Mouse (Mus musculus): ENCODE measurements at regions not wholly inside any gene's neighbourhood (a gene's known extent, or its start where the extent isn't known, plus 50 kb on each side); places are given as distances from the start of the nearest gene placed in this dataset.
"Not testable (repeated sequence)": the region's sequence is repeated elsewhere in the genome, so short reads cannot be mapped to it uniquely, and the experiment has no call there.

DNA sequence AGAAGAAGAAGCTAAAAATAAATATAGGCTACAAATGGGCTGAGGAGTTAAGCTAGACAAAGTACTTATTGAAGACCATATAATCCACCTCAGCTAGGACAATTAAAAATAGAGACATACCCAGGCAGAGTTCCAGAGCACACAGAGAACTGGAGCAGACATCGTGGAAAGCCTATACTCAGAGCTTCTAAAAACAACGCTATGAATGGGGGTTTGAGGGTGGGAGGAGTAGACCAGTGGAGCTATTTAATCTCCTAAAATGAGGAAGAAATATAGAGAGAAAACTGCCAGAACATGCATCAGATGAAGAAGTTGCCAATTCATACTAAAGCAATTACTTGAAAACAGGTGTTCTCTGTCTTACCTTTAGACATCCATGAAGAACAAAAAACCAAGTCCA lies 720.8 kb downstream of the Efna5 start:
- Histone ChIP-seq H3K27me3 (ENCODE audit: control insufficient read depth, insufficient read depth, low read length) (no peaks in the 10 kb centered on the region), H3K27ac (ENCODE audit: low read depth, low read length) (no peak overlapping the region), H3K4me3 (ENCODE audit: low read depth, low read length) (no peak overlapping the region), H3K9ac (ENCODE audit: low read depth, low read length) (no peak overlapping the region), H3K4me1 (replicated peaks; ENCODE audit: control insufficient read depth, insufficient read depth, low read length) (no peaks in the 10 kb centered on the region), H3K4me2 (replicated peaks; ENCODE audit: low read depth, low read length) (no peak overlapping the region), H3K9me3 (ENCODE audit: control insufficient read depth, low read length) (no peaks in the 10 kb centered on the region), H3K36me3 (ENCODE audit: control insufficient read depth, insufficient read depth, low read length) (no peaks in the 10 kb centered on the region)
- no peak for ATAC-seq (ENCODE audit: low FRiP score)
- WGBS: 87% methylated on average over 2 of the region's 2 CpGs
- DNase-seq (ENCODE audit: low spot score): no peak

DNA sequence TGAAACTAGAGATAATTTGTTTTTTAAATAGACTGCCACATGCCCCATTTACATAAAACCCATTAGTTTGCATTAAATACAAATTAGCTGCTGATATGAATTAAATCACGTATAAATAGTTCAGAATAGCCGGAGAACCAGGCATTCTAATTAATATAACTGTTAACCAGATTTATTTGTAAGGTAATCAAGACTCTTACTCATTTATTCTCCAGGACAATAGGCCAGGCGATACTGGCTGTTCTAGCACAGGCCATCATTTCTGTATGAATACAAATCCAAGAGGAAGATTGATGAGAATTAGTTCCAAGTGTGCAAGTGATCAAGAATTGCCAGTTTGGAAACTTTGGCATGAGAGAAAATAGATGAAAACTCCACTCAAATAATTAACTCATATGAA lies 746.1 kb downstream of the Efna5 start:
- H3K27ac ChIP-seq (ENCODE audit: low read depth, low read length): no peak overlapping the region
- no peaks in the 10 kb centered on the region for H3K36me3 ChIP-seq (ENCODE audit: control insufficient read depth, insufficient read depth, low read length)
- ATAC-seq (ENCODE audit: low FRiP score) (no peak), DNase-seq (ENCODE audit: low spot score) (no peak)
- H3K27me3 ChIP-seq (ENCODE audit: control insufficient read depth, insufficient read depth, low read length): no peaks in the 10 kb centered on the region
- no peaks in the 10 kb centered on the region for H3K4me1 ChIP-seq (replicated peaks; ENCODE audit: control insufficient read depth, insufficient read depth, low read length)
- 70% methylated on average over 3 of the region's 3 CpGs for WGBS
- H3K4me3 ChIP-seq (ENCODE audit: low read depth, low read length): no peak overlapping the region
- H3K4me2 ChIP-seq (replicated peaks; ENCODE audit: low read depth, low read length): no peak overlapping the region
- no peaks in the 10 kb centered on the region for H3K9me3 ChIP-seq (ENCODE audit: control insufficient read depth, low read length)
- no peak overlapping the region for H3K9ac ChIP-seq (ENCODE audit: low read depth, low read length)

DNA sequence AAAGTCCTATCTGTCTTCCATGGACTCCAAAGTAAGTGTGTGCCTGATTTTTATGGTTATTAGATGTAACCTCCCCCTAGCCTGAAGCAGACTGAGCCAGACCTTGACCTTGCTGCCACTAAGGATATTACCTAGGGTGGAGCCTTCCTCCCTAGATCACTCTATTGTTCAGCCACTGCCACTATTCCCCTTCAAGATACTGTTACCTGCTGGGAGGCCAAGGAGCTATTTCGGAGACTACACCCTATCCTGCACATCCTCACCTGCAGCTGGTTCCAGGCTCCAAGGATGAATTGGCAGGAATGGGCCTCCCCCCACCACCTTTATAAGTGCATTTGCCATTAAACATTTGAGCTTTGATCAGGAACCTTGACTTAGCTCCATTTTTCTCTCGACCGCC lies 769.4 kb downstream of the Efna5 start:
- DNase-seq (ENCODE audit: low spot score); H3K9me3 ChIP-seq (ENCODE audit: control insufficient read depth, low read length); H3K4me3 ChIP-seq (ENCODE audit: low read depth, low read length); H3K9ac ChIP-seq (ENCODE audit: low read depth, low read length); H3K36me3 ChIP-seq (ENCODE audit: control insufficient read depth, insufficient read depth, low read length); ATAC-seq (ENCODE audit: low FRiP score); H3K27ac ChIP-seq (ENCODE audit: low read depth, low read length); H3K27me3 ChIP-seq (ENCODE audit: control insufficient read depth, insufficient read depth, low read length); H3K4me1 ChIP-seq (replicated peaks; ENCODE audit: control insufficient read depth, insufficient read depth, low read length); H3K4me2 ChIP-seq (replicated peaks; ENCODE audit: low read depth, low read length): not testable (repeated sequence)
- WGBS: 98% methylated on average over 3 of the region's 3 CpGs

DNA sequence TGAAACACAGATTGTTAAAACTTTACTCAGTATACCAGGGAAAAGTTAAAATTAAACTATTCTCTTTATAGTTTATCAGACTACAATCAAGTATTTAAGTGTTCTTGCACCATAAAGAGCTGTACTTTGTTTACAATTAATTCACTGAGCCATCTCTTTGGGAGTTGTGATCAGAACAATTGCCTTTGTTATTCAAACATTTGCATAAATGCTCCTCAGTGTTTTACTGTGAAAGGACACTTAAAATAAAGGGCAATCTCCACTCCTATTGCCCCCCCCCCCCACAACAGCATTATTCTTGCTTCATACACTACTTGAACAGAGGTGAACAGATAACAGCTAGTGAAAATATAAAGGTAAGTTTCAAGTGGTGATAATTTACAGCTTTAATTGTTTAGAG lies 772.1 kb downstream of the Efna5 start:
- no peak overlapping the region for H3K9ac ChIP-seq (ENCODE audit: low read depth, low read length)
- no peak for DNase-seq (ENCODE audit: low spot score)
- H3K27ac ChIP-seq (ENCODE audit: low read depth, low read length): no peak overlapping the region
- no peaks in the 10 kb centered on the region for H3K27me3 ChIP-seq (ENCODE audit: control insufficient read depth, insufficient read depth, low read length)
- no peaks in the 10 kb centered on the region for H3K9me3 ChIP-seq (ENCODE audit: control insufficient read depth, low read length)
- H3K4me1 ChIP-seq (replicated peaks; ENCODE audit: control insufficient read depth, insufficient read depth, low read length): no peaks in the 10 kb centered on the region
- H3K4me3 ChIP-seq (ENCODE audit: low read depth, low read length): no peak overlapping the region
- H3K4me2 ChIP-seq (replicated peaks; ENCODE audit: low read depth, low read length): no peak overlapping the region
- ATAC-seq (ENCODE audit: low FRiP score): no peak
- no peaks in the 10 kb centered on the region for H3K36me3 ChIP-seq (ENCODE audit: control insufficient read depth, insufficient read depth, low read length)

DNA sequence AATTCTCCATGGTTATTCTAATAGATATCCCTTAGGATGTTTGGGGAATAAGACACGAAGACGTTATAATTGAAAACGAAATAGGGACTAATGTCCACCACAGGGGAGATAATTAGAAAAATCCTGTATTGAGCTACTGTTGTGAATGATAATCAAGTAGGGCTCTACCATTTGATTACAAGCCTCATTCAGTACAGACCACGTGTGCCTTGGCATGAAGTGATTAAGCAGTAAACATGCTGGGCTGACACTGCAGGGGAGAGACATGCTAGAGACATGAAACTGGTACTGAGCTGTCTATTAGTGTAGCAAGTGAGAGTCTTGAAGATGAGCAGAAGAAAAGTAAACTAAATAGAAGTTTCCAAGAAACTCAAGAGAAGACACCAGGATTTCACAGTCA lies 797.8 kb downstream of the Efna5 start:
- WGBS: 75% methylated on average over 4 of the region's 4 CpGs
- ATAC-seq (ENCODE audit: low FRiP score): no peak
- Histone ChIP-seq H3K27me3 (ENCODE audit: control insufficient read depth, insufficient read depth, low read length) (no peaks in the 10 kb centered on the region), H3K36me3 (ENCODE audit: control insufficient read depth, insufficient read depth, low read length) (no peaks in the 10 kb centered on the region), H3K4me1 (replicated peaks; ENCODE audit: control insufficient read depth, insufficient read depth, low read length) (no peaks in the 10 kb centered on the region), H3K4me3 (ENCODE audit: low read depth, low read length) (no peak overlapping the region), H3K9ac (ENCODE audit: low read depth, low read length) (no peak overlapping the region), H3K27ac (ENCODE audit: low read depth, low read length) (no peak overlapping the region), H3K9me3 (ENCODE audit: control insufficient read depth, low read length) (no peaks in the 10 kb centered on the region), H3K4me2 (replicated peaks; ENCODE audit: low read depth, low read length) (no peak overlapping the region)
- DNase-seq (ENCODE audit: low spot score): no peak

DNA sequence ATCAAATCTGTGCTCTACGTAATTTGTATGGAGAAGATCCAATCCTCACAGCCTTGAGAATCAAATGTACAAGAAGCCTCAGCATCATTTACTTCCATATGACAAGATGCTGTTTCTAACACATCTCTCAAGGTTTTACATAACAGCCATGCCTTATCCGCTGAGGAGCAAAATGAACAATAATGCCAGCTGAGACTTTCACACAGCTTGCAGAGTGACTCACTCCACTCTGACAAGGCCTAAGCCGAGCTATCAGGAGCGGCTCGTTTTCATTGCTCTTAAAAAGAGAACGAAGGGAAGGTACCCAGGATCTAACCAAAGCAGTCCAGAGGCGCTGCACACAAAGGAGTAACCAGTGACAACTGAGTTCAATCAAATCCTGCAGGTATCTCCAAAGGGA lies 803.5 kb downstream of the Efna5 start:
- Histone ChIP-seq H3K4me1 (replicated peaks; ENCODE audit: control insufficient read depth, insufficient read depth, low read length) (no peaks in the 10 kb centered on the region), H3K36me3 (ENCODE audit: control insufficient read depth, insufficient read depth, low read length) (no peaks in the 10 kb centered on the region), H3K4me3 (ENCODE audit: low read depth, low read length) (no peak overlapping the region), H3K4me2 (replicated peaks; ENCODE audit: low read depth, low read length) (no peak overlapping the region), H3K9me3 (ENCODE audit: control insufficient read depth, low read length) (no peaks in the 10 kb centered on the region), H3K27me3 (ENCODE audit: control insufficient read depth, insufficient read depth, low read length) (no peaks in the 10 kb centered on the region), H3K27ac (ENCODE audit: low read depth, low read length) (no peak overlapping the region), H3K9ac (ENCODE audit: low read depth, low read length) (no peak overlapping the region)
- 81% methylated on average over 7 of the region's 7 CpGs for WGBS
- DNase-seq (ENCODE audit: low spot score) (no peak), ATAC-seq (ENCODE audit: low FRiP score) (no peak)

DNA sequence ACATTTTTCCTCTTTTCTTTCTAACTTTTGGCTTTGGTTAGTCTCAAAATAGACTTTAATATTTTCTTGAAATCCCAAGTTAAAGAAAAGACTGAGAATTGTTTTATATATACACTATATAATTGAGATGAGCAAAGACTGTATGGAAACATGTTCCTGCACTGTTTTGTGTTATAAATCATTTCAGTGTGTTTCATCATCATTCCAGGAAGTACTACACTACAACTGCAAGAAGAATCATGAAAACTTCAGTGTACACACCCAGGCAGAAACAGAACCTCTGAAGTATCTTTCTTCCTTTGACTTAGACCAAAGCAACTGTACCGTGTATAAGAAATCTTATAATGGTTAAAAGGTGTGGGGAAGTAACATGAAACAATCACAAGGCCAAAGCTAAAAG lies 816.2 kb downstream of the Efna5 start:
- Histone ChIP-seq H3K27ac (ENCODE audit: low read depth, low read length) (no peak overlapping the region), H3K4me1 (replicated peaks; ENCODE audit: control insufficient read depth, insufficient read depth, low read length) (no peaks in the 10 kb centered on the region)
- WGBS: 75% methylated on average over 1 of the region's 1 CpGs

DNA sequence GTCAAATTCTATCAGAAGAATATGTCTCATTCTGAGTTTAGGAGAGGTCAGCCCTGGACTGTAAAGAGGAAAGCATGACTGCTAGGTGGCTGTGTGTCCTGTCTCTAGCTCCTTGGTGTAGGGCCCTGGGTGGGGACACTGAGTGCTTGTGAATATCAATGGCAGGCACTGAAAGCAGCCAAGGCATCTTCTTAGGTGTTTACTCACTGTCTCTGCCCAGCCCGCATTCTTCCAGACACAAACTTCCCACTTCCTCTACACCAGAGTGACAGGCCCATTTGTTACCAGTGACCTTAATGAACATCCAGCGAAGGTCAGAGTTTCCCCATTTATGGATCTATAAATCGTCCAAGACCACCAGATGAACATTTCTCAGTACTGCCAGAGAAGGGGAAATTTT lies 823.1 kb downstream of the Efna5 start:
- ATAC-seq (ENCODE audit: low FRiP score) (no peak), DNase-seq (ENCODE audit: low spot score) (no peak)
- no peak overlapping the region for H3K4me3 ChIP-seq (ENCODE audit: low read depth, low read length)
- no peaks in the 10 kb centered on the region for H3K4me1 ChIP-seq (replicated peaks; ENCODE audit: control insufficient read depth, insufficient read depth, low read length)
- no peaks in the 10 kb centered on the region for H3K27me3 ChIP-seq (ENCODE audit: control insufficient read depth, insufficient read depth, low read length)
- no peak overlapping the region for H3K27ac ChIP-seq (ENCODE audit: low read depth, low read length)
- no peak overlapping the region for H3K9ac ChIP-seq (ENCODE audit: low read depth, low read length)
- no peak overlapping the region for H3K4me2 ChIP-seq (replicated peaks; ENCODE audit: low read depth, low read length)
- no peaks in the 10 kb centered on the region for H3K36me3 ChIP-seq (ENCODE audit: control insufficient read depth, insufficient read depth, low read length)
- 64% methylated on average over 3 of the region's 3 CpGs for WGBS
- H3K9me3 ChIP-seq (ENCODE audit: control insufficient read depth, low read length): no peaks in the 10 kb centered on the region

More for the DNA sequence above, 816.2 kb downstream of the Efna5 start:
- no peak overlapping the region for H3K9ac ChIP-seq (ENCODE audit: low read depth, low read length)
- no peaks in the 10 kb centered on the region for H3K9me3 ChIP-seq (ENCODE audit: control insufficient read depth, low read length)
- DNase-seq (ENCODE audit: low spot score) (no peak), ATAC-seq (ENCODE audit: low FRiP score) (no peak)
- no peaks in the 10 kb centered on the region for H3K36me3 ChIP-seq (ENCODE audit: control insufficient read depth, insufficient read depth, low read length)
- H3K27me3 ChIP-seq (ENCODE audit: control insufficient read depth, insufficient read depth, low read length): no peaks in the 10 kb centered on the region
- no peak overlapping the region for H3K4me2 ChIP-seq (replicated peaks; ENCODE audit: low read depth, low read length)
- no peak overlapping the region for H3K4me3 ChIP-seq (ENCODE audit: low read depth, low read length)

DNA sequence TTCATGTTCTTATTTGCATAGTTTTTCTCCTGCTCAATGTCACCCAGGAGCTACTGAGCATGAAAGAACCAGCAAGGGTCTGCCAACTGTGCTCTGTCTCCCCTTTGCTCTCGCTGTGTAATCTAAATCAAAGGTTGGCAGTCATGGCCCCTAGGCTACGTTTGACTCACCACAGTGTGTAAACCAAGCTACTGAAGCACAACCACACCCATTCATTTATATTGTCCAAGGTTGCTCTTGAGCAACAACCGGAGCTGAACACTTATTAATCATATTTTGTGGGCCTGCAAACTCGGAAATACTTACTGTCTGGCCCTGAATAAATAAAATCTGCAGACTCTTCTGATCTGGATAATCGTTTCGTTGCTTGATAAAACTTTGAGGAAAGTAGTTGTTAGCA lies 826.3 kb downstream of the Efna5 start:
- Histone ChIP-seq H3K9me3 (ENCODE audit: control insufficient read depth, low read length) (no peaks in the 10 kb centered on the region), H3K27me3 (ENCODE audit: control insufficient read depth, insufficient read depth, low read length) (no peaks in the 10 kb centered on the region), H3K4me2 (replicated peaks; ENCODE audit: low read depth, low read length) (no peak overlapping the region), H3K4me3 (ENCODE audit: low read depth, low read length) (no peak overlapping the region), H3K27ac (ENCODE audit: low read depth, low read length) (no peak overlapping the region), H3K4me1 (replicated peaks; ENCODE audit: control insufficient read depth, insufficient read depth, low read length) (no peaks in the 10 kb centered on the region), H3K9ac (ENCODE audit: low read depth, low read length) (no peak overlapping the region), H3K36me3 (ENCODE audit: control insufficient read depth, insufficient read depth, low read length) (no peaks in the 10 kb centered on the region)
- DNase-seq (ENCODE audit: low spot score) (no peak), ATAC-seq (ENCODE audit: low FRiP score) (no peak)
- 72% methylated on average over 6 of the region's 6 CpGs for WGBS

Data from hindbrain, embryonic 11.5 days (tissue).